Mouse (Mus musculus) CH12.LX (cell line): ENCODE measurements around the gene Slc4a2.

ENCODE experiments used
- CTCF ChIP-seq, 2 experiments: IDR thresholded peaks in 1 of 2; conservative IDR thresholded peaks in 1 of 2; 2 replicates each; pipeline ENCODE4 v1.5.1; 2011 to 2012; ENCODE audit warnings: low read depth in 2 of 2, low read length in 2 of 2, improper control_type of control experiment in 1 of 2, inconsistent platforms in 1 of 2, mild to moderate bottlenecking in 1 of 2, moderate library complexity in 1 of 2
- E2F4 ChIP-seq: IDR thresholded peaks from 2 replicates; pipeline ENCODE4 v1.6.1; 2011; ENCODE audit warnings: low read depth, low read length, improper control_type of control experiment; ENCODE audit not compliant: insufficient replicate concordance
- MAZ ChIP-seq: IDR thresholded peaks from 2 replicates; pipeline ENCODE4 v1.6.1; 2012; ENCODE audit warnings: low read depth, mild to moderate bottlenecking, inconsistent platforms, low read length, improper control_type of control experiment, moderate library complexity
- POLR2A ChIP-seq: IDR thresholded peaks from 2 replicates; pipeline ENCODE4 v1.6.1; 2011; ENCODE audit warnings: low read depth, mild to moderate bottlenecking, improper control_type of control experiment, low read length
- RAD21 ChIP-seq: IDR thresholded peaks from 2 replicates; pipeline ENCODE4 v1.6.1; 2011; ENCODE audit warnings: low read depth, mild to moderate bottlenecking, low read length, improper control_type of control experiment, moderate library complexity
- USF1 ChIP-seq: IDR thresholded peaks from 2 replicates; pipeline ENCODE4 v1.6.1; 2014; ENCODE audit warnings: low read depth, mild to moderate bottlenecking, inconsistent platforms, low read length, improper control_type of control experiment
- ZC3H11A ChIP-seq: IDR thresholded peaks from 2 replicates; pipeline ENCODE4 v1.6.1; 2012; ENCODE audit warnings: low read depth, mild to moderate bottlenecking, inconsistent platforms, low read length, improper control_type of control experiment

GRCm38 (mm10) chr5:24452030-24452690 lies 28.5 kb downstream of the Slc4a2 start, which contains the start of gene Agap3:
- TF ChIP-seq RAD21 (no peak), CTCF (conservative IDR thresholded peaks at IDR 0.05 in 1 of 2, IDR thresholded peaks at IDR 0.05 in 1 of 2; ENCODE audit: low read depth in 2 of 2, low read length in 2 of 2) (no peak), MAZ (no peak), POLR2A (no peak), E2F4 (no peak), ZC3H11A (no peak), USF1 (no peak)
